Mouse (Mus musculus) kidney, embryonic 16.5 days (tissue): ENCODE results near the gene Acat2. TPM values are rescaled to one million over a fixed set of nuclear protein-coding genes. Genes with fewer than 3 reads are reported as not detected.
"Not testable (repeated sequence)": the region's sequence is repeated elsewhere in the genome, so short reads cannot be mapped to it uniquely, and the experiment has no call there.

ENCODE experiments used
- ATAC-seq: fragments of 200-750 bp; cut with Nextera tagmentation; 2 replicates; pipeline ENCODE4 v1.8.0; 2017; ENCODE audit warnings: moderate TSS enrichment; ENCODE audit not compliant: low FRiP score, low TSS enrichment
- H3K27ac ChIP-seq: fragments of 300-500 bp; sonication (generic); 2 replicates; pipeline ENCODE4 v1.5.1; 2014; ENCODE audit warnings: low read length
- H3K27me3 ChIP-seq: fragments of 300-500 bp; sonication (generic); 2 replicates; pipeline ENCODE4 v1.6.1; 2014; ENCODE audit warnings: low read length, control low read depth, mixed read lengths; ENCODE audit not compliant: insufficient read depth
- H3K36me3 ChIP-seq: fragments of 300-500 bp; sonication (generic); 2 replicates; pipeline ENCODE4 v1.6.1; 2014; ENCODE audit warnings: low read length, control low read depth, mixed read lengths; ENCODE audit not compliant: insufficient read depth
- H3K4me1 ChIP-seq: fragments of 300-500 bp; sonication (generic); 2 replicates; pipeline ENCODE4 v1.6.1; 2014; ENCODE audit warnings: low read length, control low read depth, mixed read lengths; ENCODE audit not compliant: insufficient read depth
- H3K4me2 ChIP-seq: fragments of 300-500 bp; sonication (generic); replicated peaks from 2 replicates; pipeline ENCODE4 v1.6.1; 2014; ENCODE audit warnings: low read depth, low read length
- H3K4me3 ChIP-seq: fragments of 300-500 bp; sonication (generic); 2 replicates; pipeline ENCODE4 v1.5.1; 2014; ENCODE audit warnings: mild to moderate bottlenecking, low read length
- H3K9ac ChIP-seq: fragments of 300-500 bp; sonication (generic); replicated peaks from 2 replicates; pipeline ENCODE4 v1.6.1; 2014; ENCODE audit warnings: low read length
- H3K9me3 ChIP-seq: fragments of 300-500 bp; sonication (generic); 2 replicates; pipeline ENCODE4 v1.6.1; 2016; ENCODE audit warnings: low read length, control low read depth
- WGBS: fragments of 180-500 bp; shearing (Covaris S2); extraction: QIAGEN DNeasy Blood & Tissue Kit; methylation state at CpG from one replicate; pipeline ENCODE4 v1.1.7; 2014; 5-methylcytosine and 5-hydroxymethylcytosine counted together
- polyA plus RNA-seq: library from polyadenylated mRNA; unstranded; fragments of >200 nt; fragmentation: Nextera tagmentation; extraction: Ambion mirVana; gene quantifications from 2 replicates; pipeline ENCODE4 v1.2.1, GENCODE M21; 2015

Gene Acat2
- 134 and 136 TPM in 2 replicates for polyA plus RNA-seq

- Histone ChIP-seq H3K9ac (peak within 1 kb of the TSS; percentile 75), H3K27ac (peak within 1 kb of the TSS; percentile 84), H3K9me3 (no peaks in the 10 kb centered on the region), H3K4me2 (peak within 1 kb of the TSS; percentile 82), H3K4me1 (peaks cover 7% of the 10 kb centered on the region), H3K4me3 (peak within 1 kb of the TSS; percentile 77), H3K27me3 (no peaks in the 10 kb centered on the region), H3K36me3 (peaks cover 11% of the 10 kb centered on the region; the same call in 1 of the 2 replicates)
- peak; percentile 98 for ATAC-seq
- 0% methylated on average over 41 of the region's 42 CpGs for WGBS
Measured at GRCm38 (mm10) chr17:12960331-12960873, at the start of gene Acat2. Acat2 (minus strand) TSS chr17:12960747.

DNA sequence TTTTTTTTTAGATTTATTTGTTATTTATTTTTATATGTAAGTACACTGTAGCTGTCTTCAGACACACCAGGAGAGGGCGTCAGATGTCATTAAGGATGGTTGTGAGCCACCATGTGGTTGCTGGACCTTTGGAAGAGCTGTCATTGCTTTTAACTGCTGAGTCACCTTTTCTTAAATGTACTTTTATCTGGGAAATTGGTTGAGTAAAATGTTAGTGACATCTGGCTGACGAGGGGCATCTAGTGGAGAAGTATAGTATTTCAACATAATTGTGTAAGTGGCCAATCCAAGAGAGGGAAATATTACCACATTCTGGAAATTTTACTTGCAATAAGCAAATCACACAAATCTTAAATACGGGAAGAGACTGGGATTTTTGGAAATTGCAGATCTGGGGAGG lies 49.3 kb upstream of the Acat2 start:
- Histone ChIP-seq H3K4me1 (peaks cover 16% of the 10 kb centered on the region), H3K4me3 (no peak overlapping the region), H3K9me3 (no peaks in the 10 kb centered on the region), H3K27me3 (no peaks in the 10 kb centered on the region), H3K9ac (no peak overlapping the region), H3K4me2 (no peak overlapping the region), H3K36me3 (peaks cover 26% of the 10 kb centered on the region), H3K27ac (no peak overlapping the region)
- no peak for ATAC-seq
- WGBS = 33% methylated on average over 3 of the region's 3 CpGs

GRCm38 (mm10) chr17:13008528-13008927 lies 48.0 kb upstream of the Acat2 start:
- 2% methylated on average over 10 of the region's 10 CpGs for WGBS
- no peak for ATAC-seq
- Histone ChIP-seq H3K4me3 (peak overlapping the region; percentile 89), H3K9ac (peak overlapping the region; percentile 78), H3K27ac (peak overlapping the region; percentile 95), H3K27me3 (no peaks in the 10 kb centered on the region), H3K4me2 (peak overlapping the region; percentile 60), H3K36me3 (peaks cover 18% of the 10 kb centered on the region; the same call in 1 of the 2 replicates), H3K4me1 (peaks cover 16% of the 10 kb centered on the region), H3K9me3 (no peaks in the 10 kb centered on the region)

GRCm38 (mm10) chr17:13007730-13008425 lies 47.3 kb upstream of the Acat2 start:
- ATAC-seq = peak; percentile 99
- under 1% methylated on average over 75 of the region's 76 CpGs for WGBS

DNA sequence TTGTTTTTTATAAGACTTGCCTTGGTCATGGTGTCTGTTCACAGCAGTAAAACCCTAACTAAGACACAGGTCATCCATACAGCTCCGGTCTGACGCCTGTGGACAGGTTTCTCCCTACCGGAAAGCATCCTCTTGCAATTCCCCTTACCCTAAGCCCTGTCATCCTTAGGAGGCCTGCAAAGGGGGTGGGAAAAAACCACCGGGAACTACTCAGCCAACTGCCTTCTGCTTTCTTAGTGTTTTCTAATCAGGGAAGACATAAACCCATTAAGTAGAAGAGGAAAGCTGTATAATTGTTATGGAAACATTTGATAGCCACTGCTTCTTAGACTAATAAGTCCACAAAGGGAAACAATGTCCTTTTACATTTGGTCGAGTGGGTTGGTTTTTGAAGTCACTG lies 46.4 kb upstream of the Acat2 start:
- Histone ChIP-seq H3K4me3 (peak overlapping the region; percentile 89), H3K9ac (no peak overlapping the region), H3K9me3 (no peaks in the 10 kb centered on the region), H3K4me2 (peak overlapping the region; percentile 60), H3K27me3 (no peaks in the 10 kb centered on the region), H3K36me3 (peaks cover 5% of the 10 kb centered on the region; the same call in 1 of the 2 replicates), H3K4me1 (peaks cover 13% of the 10 kb centered on the region), H3K27ac (peak overlapping the region; percentile 70)
- 36% methylated on average over 5 of the region's 5 CpGs for WGBS
- no peak for ATAC-seq

More at GRCm38 (mm10) chr17:13007730-13008425, 47.3 kb upstream of the Acat2 start:
- peak overlapping the region; percentile 78 for H3K9ac ChIP-seq
- H3K27ac ChIP-seq = peak overlapping the region; percentile 95
- H3K4me3 ChIP-seq = peak overlapping the region; percentile 89
- peaks cover 13% of the 10 kb centered on the region for H3K4me1 ChIP-seq
- peaks cover 11% of the 10 kb centered on the region; the same call in 1 of the 2 replicates for H3K36me3 ChIP-seq
- no peaks in the 10 kb centered on the region for H3K9me3 ChIP-seq
- no peaks in the 10 kb centered on the region for H3K27me3 ChIP-seq
- H3K4me2 ChIP-seq = peak overlapping the region; percentile 60

- 95% methylated on average over 2 of the region's 2 CpGs for WGBS
- not testable (repeated sequence) for ATAC-seq, H3K36me3 ChIP-seq, H3K27me3 ChIP-seq, H3K9me3 ChIP-seq
- peak within 1 kb of the TSS; percentile 89 for H3K4me3 ChIP-seq
- H3K27ac ChIP-seq = peak within 1 kb of the TSS; percentile 95
- H3K4me1 ChIP-seq = peaks cover 13% of the 10 kb centered on the region
- H3K4me2 ChIP-seq = peak within 1 kb of the TSS; percentile 60
- H3K9ac ChIP-seq = peak within 1 kb of the TSS; percentile 64
Measured at GRCm38 (mm10) chr17:13006546-13006945, 46.0 kb upstream of the Acat2 start, which contains the start of gene Sod2. Sod2 (plus strand) TSS chr17:13006846.

- 79% methylated on average over 2 of the region's 2 CpGs for WGBS
Measured at GRCm38 (mm10) chr17:13004436-13004835, 43.9 kb upstream of the Acat2 start.

DNA sequence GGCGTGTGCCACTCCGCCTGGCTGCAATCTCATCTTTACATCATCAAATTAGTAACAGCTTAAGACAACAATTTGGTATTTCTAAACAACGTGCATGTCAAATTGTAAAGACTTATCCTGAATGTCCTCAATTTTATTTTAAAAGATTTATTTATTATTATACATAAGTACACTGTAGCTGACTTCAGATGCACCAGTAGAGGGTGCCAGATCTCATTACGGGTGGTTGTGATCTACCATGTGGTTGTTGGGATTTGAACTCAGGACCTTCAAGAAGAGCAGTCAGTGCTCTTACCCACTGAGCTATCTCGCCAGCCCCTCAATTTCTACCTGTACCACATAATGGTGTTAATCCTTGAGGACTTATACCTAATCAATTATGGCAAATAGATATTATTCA lies 41.7 kb upstream of the Acat2 start:
- H3K27me3 ChIP-seq, H3K4me1 ChIP-seq, H3K27ac ChIP-seq, ATAC-seq, H3K9me3 ChIP-seq, H3K36me3 ChIP-seq, H3K4me3 ChIP-seq, H3K4me2 ChIP-seq, H3K9ac ChIP-seq: not testable (repeated sequence)
- 94% methylated on average over 5 of the region's 5 CpGs for WGBS

More at GRCm38 (mm10) chr17:13004436-13004835, 43.9 kb upstream of the Acat2 start:
- not testable (repeated sequence) for H3K9ac ChIP-seq, H3K4me3 ChIP-seq, H3K36me3 ChIP-seq, H3K4me2 ChIP-seq, H3K27me3 ChIP-seq, H3K27ac ChIP-seq, H3K9me3 ChIP-seq, ATAC-seq
- peaks cover 13% of the 10 kb centered on the region for H3K4me1 ChIP-seq

DNA sequence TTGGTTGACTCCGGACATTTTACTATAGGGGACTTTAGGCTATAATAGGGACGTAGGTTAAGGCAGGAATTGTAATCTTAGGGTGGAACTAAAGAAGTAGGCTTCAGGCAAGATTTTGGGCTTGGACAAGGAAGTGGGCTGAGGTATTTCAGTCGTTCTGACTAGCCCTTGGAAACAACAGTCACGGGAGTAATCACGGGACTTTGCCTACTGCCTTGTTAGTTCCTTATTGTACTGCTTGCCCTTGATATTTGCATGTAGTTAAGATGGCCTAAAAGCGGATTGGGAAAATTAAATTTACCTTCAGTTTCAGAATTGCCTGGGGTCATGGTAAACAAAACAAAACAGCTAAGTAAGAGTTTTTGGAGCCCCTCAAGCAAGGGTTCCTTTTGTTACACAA lies 38.5 kb upstream of the Acat2 start:
- Histone ChIP-seq H3K9ac (no peak overlapping the region), H3K9me3 (no peaks in the 10 kb centered on the region), H3K27ac (no peak overlapping the region), H3K4me2 (no peak overlapping the region), H3K27me3 (no peaks in the 10 kb centered on the region), H3K4me3 (no peak overlapping the region), H3K36me3 (no peaks in the 10 kb centered on the region), H3K4me1 (no peaks in the 10 kb centered on the region)
- no peak for ATAC-seq
- 78% methylated on average over 6 of the region's 6 CpGs for WGBS

GRCm38 (mm10) chr17:12997890-12998289 lies 37.3 kb upstream of the Acat2 start:
- Histone ChIP-seq H3K4me1 (no peaks in the 10 kb centered on the region), H3K9ac (no peak overlapping the region), H3K36me3 (no peaks in the 10 kb centered on the region), H3K27ac (no peak overlapping the region), H3K9me3 (no peaks in the 10 kb centered on the region), H3K4me2 (no peak overlapping the region), H3K4me3 (no peak overlapping the region), H3K27me3 (no peaks in the 10 kb centered on the region)
- no peak for ATAC-seq
- WGBS = 87% methylated on average over 5 of the region's 5 CpGs
